Mouse (Mus musculus): Measurements from ENCODE around the gene Dpp8.
"Not testable (repeated sequence)": the region's sequence is repeated elsewhere in the genome, so short reads cannot be mapped to it uniquely, and the experiment has no call there.

Dpp8 gene

GRCm38 (mm10) chr9:65032269-65033108 lies at the start of gene Dpp8:
TSS of gene Dpp8 (plus strand) at chr9:65032414.
- DNase-seq (ENCODE audit: inconsistent age in 2 of 2, low spot score in 1 of 2): peak; percentile 95 to 99

DNA sequence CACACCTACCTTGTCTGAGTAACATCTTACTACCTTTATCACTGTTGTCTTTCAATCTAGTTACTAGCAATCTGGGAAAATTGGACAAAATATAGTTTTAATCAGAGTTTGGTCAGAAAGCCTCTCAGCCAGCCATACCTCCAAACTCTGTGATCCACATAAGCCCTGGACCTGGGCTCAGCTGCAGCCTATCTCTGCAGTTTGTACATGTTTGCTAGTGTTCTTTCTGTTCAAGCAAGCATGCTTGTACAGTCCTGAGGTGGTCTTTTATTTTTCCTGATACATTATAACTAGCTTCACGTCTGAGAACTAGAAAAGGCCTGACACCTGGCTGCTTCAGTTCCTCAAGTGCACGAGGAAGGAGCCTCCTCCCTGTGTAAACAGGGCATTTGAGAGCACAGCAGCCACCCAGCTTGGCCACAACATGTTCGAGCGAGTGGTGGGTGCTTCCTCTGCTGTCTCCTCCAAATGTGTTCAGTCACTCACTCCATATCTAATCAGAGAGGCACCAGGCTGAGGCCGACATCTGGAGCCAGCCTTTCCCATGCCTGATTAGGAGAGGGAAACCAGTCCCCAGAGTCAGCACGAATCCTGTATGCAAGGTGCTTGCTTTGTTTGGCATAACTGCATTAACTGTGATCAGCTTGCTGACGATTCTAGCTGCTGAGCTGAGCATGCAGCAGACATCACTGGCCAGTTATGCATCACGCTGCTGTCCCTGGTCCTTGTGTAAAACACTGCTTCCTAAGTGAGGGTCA lies 47.0 kb upstream of the Dpp8 start:
- DNase-seq (ENCODE audit: inconsistent age in 2 of 2, low spot score in 1 of 2): no peak

DNA sequence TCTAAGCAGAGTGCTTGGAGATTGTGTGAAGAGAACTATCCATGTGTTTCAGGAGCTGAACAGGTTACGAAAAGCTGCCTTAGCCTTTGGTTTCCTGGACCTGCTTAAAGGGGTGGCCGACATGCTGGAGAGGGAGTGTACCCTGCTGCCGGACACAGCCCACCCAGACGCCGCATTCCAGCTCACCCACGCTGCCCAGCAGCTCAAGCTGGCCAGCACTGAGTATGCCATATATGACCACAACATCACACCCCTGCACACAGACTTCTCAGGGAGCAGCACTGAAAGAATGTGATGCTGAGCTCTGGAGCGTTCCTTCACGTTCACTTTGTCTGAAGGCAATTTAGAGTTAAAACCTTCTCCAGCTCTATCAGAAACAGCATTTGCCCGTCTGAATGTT lies 46.4 kb upstream of the Dpp8 start:
- DNase-seq (ENCODE audit: inconsistent age in 2 of 2, low spot score in 1 of 2): no peak

GRCm38 (mm10) chr9:64987651-64988050 lies 44.6 kb upstream of the Dpp8 start:
- DNase-seq (ENCODE audit: inconsistent age in 2 of 2, low spot score in 1 of 2): no peak

GRCm38 (mm10) chr9:64988443-64988842 lies 43.8 kb upstream of the Dpp8 start:
- DNase-seq (ENCODE audit: inconsistent age in 2 of 2, low spot score in 1 of 2): no peak

- no peak for DNase-seq (ENCODE audit: inconsistent age in 2 of 2, low spot score in 1 of 2)
Measured at GRCm38 (mm10) chr9:64990291-64990690, 41.9 kb upstream of the Dpp8 start.

- DNase-seq (ENCODE audit: inconsistent age in 2 of 2, low spot score in 1 of 2): not testable (repeated sequence)
Measured at GRCm38 (mm10) chr9:64995464-64995863, 36.8 kb upstream of the Dpp8 start.

GRCm38 (mm10) chr9:65001481-65001880 lies 30.7 kb upstream of the Dpp8 start:
- DNase-seq (ENCODE audit: inconsistent age in 2 of 2, low spot score in 1 of 2): no peak

DNA sequence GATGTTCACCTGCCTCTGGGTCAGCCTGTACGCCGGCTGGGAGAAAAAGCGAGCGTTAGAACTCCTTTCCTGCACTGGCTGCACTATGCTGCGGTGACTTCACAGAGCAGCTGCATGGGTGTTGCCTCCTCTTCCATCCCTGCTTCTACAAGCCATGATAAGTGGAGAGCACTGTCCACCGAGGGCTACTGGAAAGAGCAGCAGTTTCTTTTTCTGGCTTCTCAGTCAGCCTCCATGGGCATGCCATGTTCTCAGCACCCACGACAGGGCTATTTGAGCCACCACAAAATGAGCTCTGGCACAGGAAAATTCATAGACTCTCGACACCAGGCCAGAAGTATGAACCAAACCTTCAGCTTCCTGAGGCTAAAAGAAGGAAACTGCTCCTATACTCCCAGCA lies 26.5 kb upstream of the Dpp8 start:
- no peak for DNase-seq (ENCODE audit: inconsistent age in 2 of 2, low spot score in 1 of 2)

DNA sequence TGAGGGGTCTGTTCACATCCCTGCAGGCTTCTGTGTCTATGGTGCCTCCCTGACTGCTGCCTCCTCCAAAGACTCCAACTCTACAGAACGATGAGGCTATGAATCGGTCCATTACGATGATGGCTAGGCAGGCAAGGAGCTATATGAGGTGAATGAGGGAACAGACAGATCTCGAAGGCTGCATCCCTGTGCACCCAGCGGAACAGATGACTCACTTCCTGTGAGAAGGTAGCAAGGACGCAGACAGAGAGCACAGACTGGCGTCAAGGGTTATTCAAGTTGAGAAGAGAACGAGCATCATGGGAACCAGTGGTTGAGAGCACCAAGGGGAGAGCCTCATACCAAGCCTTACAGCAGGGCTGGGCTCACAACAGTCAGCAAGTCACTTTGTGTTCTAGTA lies 21.6 kb upstream of the Dpp8 start:
- peak; percentile 86 to 88 for DNase-seq (ENCODE audit: inconsistent age in 2 of 2, low spot score in 1 of 2)

DNA sequence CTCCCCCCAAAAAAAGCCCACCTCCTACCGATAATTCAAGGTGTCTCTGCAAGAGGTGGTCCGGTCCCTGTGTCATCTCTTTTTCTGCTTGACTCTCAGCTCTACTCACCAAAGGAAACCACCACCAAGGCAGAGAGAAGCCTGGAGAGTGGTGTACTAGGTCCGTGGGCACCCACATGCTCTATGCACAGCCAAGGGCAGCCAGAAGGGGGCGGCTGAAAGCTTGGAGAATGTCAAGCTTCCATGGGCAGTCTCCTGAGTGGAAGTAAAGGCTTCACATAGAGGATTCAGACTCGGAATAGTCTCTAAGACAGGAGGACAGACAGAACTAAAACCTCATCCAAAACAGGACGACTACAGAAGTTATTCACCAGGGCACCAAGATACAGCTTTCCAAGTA lies 20.9 kb upstream of the Dpp8 start:
- peak; percentile 77 to 87 for DNase-seq (ENCODE audit: inconsistent age in 2 of 2, low spot score in 1 of 2)

DNA sequence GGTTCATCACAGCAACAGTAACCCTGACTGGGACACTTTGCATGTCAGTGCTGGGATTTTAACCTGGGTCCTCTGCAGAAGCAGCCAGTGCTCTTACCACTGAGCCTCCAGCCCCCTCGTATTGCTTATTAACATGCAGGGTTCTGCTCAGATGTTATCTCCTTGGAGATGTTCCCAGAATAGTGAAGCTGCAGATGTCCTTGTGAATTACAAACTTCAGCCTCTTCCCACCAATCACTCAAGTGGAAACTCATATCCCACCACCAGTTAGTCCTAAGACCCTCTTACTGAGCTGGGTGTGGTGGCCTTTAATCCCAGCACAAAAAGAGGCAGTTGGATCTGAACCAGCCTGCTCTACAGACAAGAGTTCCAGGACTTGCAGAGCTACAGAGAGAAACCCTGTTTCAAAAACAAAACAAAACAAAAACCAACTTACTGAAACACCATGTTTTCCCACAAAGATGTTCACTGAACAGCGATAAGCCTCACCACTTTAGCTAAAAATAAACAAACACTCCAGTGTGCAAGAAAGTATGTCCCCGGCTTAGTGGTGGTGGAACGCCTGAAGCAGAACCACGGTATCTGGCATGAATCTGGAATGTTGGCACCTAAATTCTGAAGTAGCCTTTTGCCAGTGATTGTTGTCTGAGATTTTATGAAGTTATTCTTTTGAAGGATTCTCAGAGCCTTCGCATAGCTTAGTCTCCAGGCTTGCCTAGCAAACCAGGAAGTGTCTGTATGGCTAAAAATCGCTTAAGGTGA lies 16.6 kb upstream of the Dpp8 start:
- DNase-seq (ENCODE audit: inconsistent age in 2 of 2, low spot score in 1 of 2): peak in 1 of 2 experiments; percentile 78

- peak; percentile 51 to 65 for DNase-seq (ENCODE audit: inconsistent age in 2 of 2, low spot score in 1 of 2)
Measured at GRCm38 (mm10) chr9:65016241-65016977, 15.8 kb upstream of the Dpp8 start.

DNA sequence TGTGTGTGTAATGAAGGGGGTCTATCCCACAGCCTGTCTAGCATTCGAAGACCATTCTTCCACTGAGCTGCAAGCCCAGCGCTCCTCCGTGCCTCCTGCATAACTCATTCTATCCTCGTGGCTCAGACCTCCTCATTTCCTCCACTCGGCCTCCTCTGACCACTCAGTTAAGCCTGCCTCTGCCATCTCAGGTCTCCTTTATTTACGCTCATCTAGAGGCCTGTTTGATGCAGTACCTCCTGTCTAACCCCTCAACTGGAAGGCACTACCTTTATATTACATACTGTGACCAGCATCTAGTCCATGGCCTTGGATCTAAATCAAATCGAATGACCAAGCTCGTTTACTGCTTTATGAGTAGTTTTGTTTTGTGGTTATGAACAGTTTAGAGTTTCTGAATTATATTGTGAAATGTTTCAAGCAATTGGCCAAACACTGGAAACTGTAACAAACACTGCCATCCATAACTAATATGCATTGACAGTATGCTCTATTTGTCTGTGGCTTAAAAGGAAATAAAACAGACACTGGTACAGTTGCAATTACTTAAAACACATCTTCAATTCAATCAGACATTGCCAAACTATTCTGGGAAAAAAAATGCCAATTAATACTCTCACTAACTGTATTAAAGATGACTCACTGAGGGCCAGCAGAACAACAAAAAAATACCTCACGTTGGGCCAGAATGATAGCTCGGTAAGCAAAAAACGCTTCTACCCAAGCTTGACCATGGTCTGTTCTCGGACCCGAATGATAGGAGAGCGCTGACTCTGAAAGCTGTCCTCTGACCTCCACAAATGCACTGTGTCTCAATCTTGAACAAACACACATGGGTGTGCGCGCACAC lies 15.0 kb upstream of the Dpp8 start:
- DNase-seq (ENCODE audit: inconsistent age in 2 of 2, low spot score in 1 of 2): peak in 1 of 2 experiments; percentile 73

GRCm38 (mm10) chr9:65017896-65018295 lies 14.3 kb upstream of the Dpp8 start:
- DNase-seq (ENCODE audit: inconsistent age in 2 of 2, low spot score in 1 of 2): peak in 1 of 2 experiments; percentile 61

DNA sequence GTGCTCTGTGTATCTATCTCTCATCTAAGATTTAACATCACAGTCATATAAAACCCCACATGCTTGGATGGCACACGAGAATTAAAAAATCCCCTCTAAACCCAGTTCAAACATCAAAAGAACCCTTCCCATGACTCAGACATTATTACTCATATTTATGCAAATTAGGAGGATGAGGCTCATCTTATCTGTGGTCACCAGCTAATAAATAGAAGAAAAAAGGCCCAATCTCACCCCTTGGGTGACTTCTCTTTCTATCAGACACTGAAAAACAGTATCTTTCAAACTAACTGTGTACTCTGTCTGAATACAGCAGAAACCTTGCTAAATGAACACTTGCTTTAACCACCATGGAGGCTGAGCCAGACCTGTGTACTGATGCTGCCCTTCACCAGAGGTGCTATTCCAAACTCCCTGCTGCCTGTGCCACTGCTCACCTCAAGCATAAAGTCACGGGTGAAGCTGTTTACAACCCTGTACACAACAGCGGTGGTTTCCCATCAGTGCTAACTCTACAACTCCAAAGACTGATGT lies 13.6 kb upstream of the Dpp8 start:
- DNase-seq (ENCODE audit: inconsistent age in 2 of 2, low spot score in 1 of 2): peak in 1 of 2 experiments; percentile 79

GRCm38 (mm10) chr9:65019146-65019545 lies 13.1 kb upstream of the Dpp8 start:
- no peak for DNase-seq (ENCODE audit: inconsistent age in 2 of 2, low spot score in 1 of 2)

DNA sequence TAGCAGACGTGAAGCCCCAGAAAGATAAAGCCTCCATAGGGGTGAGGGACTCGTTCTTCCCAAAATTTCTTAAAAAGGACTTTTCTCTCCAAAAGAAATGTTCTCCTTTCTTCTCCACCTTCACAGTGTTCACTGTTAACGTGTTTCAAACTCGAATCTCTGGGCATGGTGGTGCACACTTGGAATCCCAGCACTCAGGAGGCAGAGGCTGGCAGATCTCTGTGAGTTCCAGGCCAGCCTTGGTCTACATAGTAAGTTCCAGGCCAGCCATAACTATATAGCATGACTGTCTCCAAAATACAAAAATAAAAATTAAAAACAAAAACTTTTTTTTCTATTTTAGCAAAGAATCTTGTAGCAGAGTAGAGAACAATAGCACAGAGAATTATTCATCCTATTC lies 12.1 kb upstream of the Dpp8 start:
- DNase-seq (ENCODE audit: inconsistent age in 2 of 2, low spot score in 1 of 2): no peak

Measured in adrenal gland, adult (tissue).